Mouse (Mus musculus): Measurements from ENCODE around the gene Kcnj9. TPM values are rescaled to one million over a fixed set of nuclear protein-coding genes. Genes with fewer than 3 reads are reported as not detected.

The Kcnj9 gene
- total RNA-seq, 2 experiments from 2014 or later, result not detected

Other genes with a start within 250 kb of the Kcnj9 start
- gene Copa, start 246.8 kb downstream of the Kcnj9 start, total RNA-seq (2014; fragmentation: Nextera tagmentation), result 107 and 133 TPM in 2 replicates
- gene Copa, start 246.8 kb downstream of the Kcnj9 start, total RNA-seq (2017), result 107 and 114 TPM in 2 replicates
- gene Ncstn, start 246.5 kb downstream of the Kcnj9 start, total RNA-seq (2014; fragmentation: Nextera tagmentation), result 42.0 and 57.3 TPM in 2 replicates
- 19.7 and 24.6 TPM in 2 replicates for gene Ncstn, start 246.5 kb downstream of the Kcnj9 start, total RNA-seq (2017)
- 31.6 and 53.9 TPM in 2 replicates for gene Pex19, start 202.6 kb downstream of the Kcnj9 start, total RNA-seq (2014; fragmentation: Nextera tagmentation)
- 45.1 and 48.2 TPM in 2 replicates for gene Pex19, start 202.6 kb downstream of the Kcnj9 start, total RNA-seq (2017)
- 106 and 110 TPM in 2 replicates for gene Dcaf8, start 181.2 kb downstream of the Kcnj9 start, total RNA-seq (2014; fragmentation: Nextera tagmentation)
- 132 and 142 TPM in 2 replicates for gene Dcaf8, start 181.2 kb downstream of the Kcnj9 start, total RNA-seq (2017)
- 0.50 and 4.7 TPM in 2 replicates for gene Pea15a, start 122.5 kb downstream of the Kcnj9 start, total RNA-seq (2014; fragmentation: Nextera tagmentation)
- 2.0 TPM in 1 of 2 replicates, not detected in the other for gene Pea15a, start 122.5 kb downstream of the Kcnj9 start, total RNA-seq (2017)
- not detected in 2 replicates for gene Casq1, start 109.5 kb downstream of the Kcnj9 start, total RNA-seq (2014; fragmentation: Nextera tagmentation)
- gene Casq1, start 109.5 kb downstream of the Kcnj9 start, total RNA-seq (2017), result not detected in 2 replicates
- gene Atp1a4, start 70.9 kb downstream of the Kcnj9 start, total RNA-seq (2014; fragmentation: Nextera tagmentation), result not detected in 2 replicates
- gene Atp1a4, start 70.9 kb downstream of the Kcnj9 start, total RNA-seq (2017), result not detected in 2 replicates
- gene Igsf8, start 67.7 kb downstream of the Kcnj9 start, total RNA-seq (2014; fragmentation: Nextera tagmentation), result 9.3 and 23.6 TPM in 2 replicates
- gene Igsf8, start 67.7 kb downstream of the Kcnj9 start, total RNA-seq (2017), result 9.7 and 16.4 TPM in 2 replicates
- not detected in 2 replicates for gene Atp1a2, start 31.3 kb downstream of the Kcnj9 start, total RNA-seq (2014; fragmentation: Nextera tagmentation)
- gene Atp1a2, start 31.3 kb downstream of the Kcnj9 start, total RNA-seq (2017), result not detected in 2 replicates
- gene Kcnj10, start 11.9 kb upstream of the Kcnj9 start, total RNA-seq (2014; fragmentation: Nextera tagmentation), result not detected in 2 replicates
- gene Kcnj10, start 11.9 kb upstream of the Kcnj9 start, total RNA-seq (2017), result 0.15 and 0.75 TPM in 2 replicates
- gene Pigm, start 47.2 kb upstream of the Kcnj9 start, total RNA-seq (2014; fragmentation: Nextera tagmentation), result 12.9 and 18.2 TPM in 2 replicates
- 16.4 and 16.8 TPM in 2 replicates for gene Pigm, start 47.2 kb upstream of the Kcnj9 start, total RNA-seq (2017)
- not detected in 2 replicates for gene Slamf9, start 146.0 kb upstream of the Kcnj9 start, total RNA-seq (2014; fragmentation: Nextera tagmentation)
- gene Slamf9, start 146.0 kb upstream of the Kcnj9 start, total RNA-seq (2017), result not detected in 2 replicates
- gene Igsf9, start 152.5 kb upstream of the Kcnj9 start, total RNA-seq (2014; fragmentation: Nextera tagmentation), result not detected in 2 replicates
- 0.09 TPM in 1 of 2 replicates, not detected in the other for gene Igsf9, start 152.5 kb upstream of the Kcnj9 start, total RNA-seq (2017)
- gene Tagln2, start 170.7 kb upstream of the Kcnj9 start, total RNA-seq (2014; fragmentation: Nextera tagmentation), result 244 and 269 TPM in 2 replicates
- gene Tagln2, start 170.7 kb upstream of the Kcnj9 start, total RNA-seq (2017), result 147 and 171 TPM in 2 replicates
- not detected in 2 replicates for gene Cfap45, start 191.5 kb upstream of the Kcnj9 start, total RNA-seq (2014; fragmentation: Nextera tagmentation)
- 0.75 TPM in 1 of 2 replicates, not detected in the other for gene Cfap45, start 191.5 kb upstream of the Kcnj9 start, total RNA-seq (2017)
- not detected in 2 replicates for gene Vsig8, start 226.6 kb upstream of the Kcnj9 start, total RNA-seq (2014; fragmentation: Nextera tagmentation)
- not detected in 2 replicates for gene Vsig8, start 226.6 kb upstream of the Kcnj9 start, total RNA-seq (2017)

All from megakaryocyte-erythroid progenitor cell, adult 5-6 weeks (primary cell).